Mouse (Mus musculus): ENCODE measurements around the gene Vwa3b.

Gene Vwa3b

DNA sequence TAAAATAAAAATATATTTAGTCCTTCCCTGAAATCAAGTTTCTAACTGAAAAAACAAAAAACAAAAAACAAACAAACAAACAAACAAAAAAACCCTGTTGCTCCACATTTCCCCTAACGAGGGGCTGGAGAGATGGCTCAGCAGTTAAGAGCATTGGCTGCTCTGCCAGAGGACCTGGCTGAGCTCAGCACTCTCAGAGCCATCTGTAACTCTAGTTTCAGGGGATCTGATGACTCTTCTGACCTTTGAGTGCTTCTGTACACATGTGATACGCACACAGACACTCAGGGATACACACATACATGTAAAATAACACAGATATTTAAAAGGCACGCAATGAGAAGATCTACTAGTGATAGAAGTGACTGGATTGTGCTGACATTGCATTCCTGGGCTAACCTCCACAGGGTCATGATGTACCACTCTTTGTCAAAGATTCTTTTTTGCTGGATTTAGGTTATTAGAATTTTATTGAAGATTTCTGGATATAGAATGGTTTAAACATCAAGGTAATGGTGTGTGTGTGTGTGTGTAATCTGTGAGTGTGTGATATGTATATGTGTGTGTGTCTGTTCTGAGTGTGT lies 14.7 kb upstream of the Vwa3b start:
- no peak for DNase-seq (ENCODE audit: low read depth)

DNA sequence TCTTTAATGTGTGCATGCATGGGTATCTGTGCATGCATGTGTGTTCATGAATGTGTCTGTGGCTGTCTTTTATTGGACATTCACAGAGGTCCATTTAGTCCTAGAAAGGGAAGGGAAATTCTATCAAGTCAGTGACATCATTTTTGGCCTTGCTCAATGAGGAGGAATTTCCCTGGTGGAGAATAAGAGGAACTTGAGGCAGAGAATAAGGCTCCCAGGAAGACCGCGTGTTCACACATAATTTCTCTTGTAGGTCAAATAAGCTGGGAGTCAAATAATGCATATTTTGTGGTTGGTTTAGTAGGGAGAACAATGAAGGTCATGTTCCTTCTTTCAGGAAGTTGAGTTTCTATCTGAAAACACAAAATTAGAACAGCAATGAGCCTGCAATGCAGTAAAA lies 13.4 kb upstream of the Vwa3b start:
- DNase-seq (ENCODE audit: low read depth): no peak

DNA sequence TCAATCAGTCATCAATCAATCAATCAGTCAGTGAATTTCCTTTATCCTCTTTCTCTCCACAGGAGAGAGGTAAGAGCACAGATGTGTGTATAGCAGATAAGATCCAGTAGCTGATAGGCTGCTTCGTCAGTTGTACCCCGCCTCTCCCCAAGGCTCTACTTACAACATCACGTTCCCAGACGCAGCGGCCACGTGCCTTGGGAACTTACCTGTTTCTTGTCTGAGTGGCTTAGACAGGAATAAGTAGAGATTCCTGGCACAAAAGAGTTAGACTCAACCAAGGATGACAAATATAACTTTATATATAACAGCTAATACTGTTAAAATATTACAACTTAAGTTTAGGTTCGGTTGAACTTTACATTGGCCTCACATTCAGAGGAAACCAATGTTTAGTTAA lies 12.7 kb upstream of the Vwa3b start:
- DNase-seq (ENCODE audit: low read depth): no peak

DNA sequence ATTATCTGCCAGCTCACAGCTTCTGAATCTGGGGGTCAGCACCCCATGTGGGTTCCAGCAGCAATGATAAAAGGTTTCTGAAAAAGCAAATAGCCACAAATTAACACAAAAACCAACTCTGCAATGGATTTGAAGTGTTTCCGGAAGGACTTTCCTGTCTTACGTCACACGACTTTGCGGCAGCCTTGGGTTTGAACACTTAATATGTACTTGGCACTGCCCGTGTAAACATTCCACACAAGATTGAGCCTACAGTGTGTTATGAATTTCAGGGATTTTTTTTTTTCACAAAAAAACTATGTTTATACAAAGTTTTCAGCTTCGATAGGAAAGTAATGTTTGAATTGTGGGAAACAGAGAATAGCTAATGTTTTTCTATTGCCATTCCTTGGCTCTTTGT lies 7.4 kb upstream of the Vwa3b start:
- DNase-seq (ENCODE audit: low read depth): no peak

DNA sequence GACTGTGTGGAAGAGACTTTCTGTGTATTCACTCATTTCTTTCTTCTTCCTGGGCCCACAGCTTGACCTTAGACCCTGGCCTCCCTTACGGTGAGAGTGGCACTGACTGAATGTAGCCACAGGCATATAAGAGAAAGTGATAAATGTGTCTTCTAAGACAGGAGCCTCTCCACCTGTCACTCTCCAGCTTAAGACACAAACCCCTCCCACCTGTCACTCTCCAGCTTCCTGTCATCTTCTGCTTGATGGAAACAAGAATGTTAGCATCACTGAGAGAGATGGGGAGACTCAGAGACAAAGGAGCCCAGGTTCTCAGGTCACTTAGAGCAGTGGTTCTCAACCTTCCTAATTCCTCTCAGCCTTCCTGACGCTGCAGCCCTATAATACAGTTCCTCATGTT lies 3.7 kb upstream of the Vwa3b start:
- DNase-seq (ENCODE audit: low read depth): no peak

DNA sequence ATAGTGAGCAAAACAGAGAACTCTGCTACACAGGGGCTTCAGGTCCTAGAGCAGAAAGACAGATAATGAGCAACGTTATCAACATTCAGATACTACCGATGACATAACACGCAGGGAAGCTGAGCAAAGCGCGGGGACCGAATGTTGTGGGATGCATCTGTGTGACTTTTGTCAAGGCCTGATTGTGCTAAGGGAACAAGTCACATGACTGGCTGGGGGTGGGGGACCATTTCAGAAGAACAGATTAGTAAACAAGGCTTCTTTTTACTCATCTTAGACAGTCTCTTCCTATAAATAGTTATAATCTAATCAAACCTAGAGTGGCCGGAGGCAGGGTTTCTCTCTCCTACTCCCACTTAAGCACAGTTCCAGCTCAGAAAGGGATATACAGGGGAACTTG lies 1.7 kb upstream of the Vwa3b start:
- DNase-seq (ENCODE audit: low read depth): no peak

DNA sequence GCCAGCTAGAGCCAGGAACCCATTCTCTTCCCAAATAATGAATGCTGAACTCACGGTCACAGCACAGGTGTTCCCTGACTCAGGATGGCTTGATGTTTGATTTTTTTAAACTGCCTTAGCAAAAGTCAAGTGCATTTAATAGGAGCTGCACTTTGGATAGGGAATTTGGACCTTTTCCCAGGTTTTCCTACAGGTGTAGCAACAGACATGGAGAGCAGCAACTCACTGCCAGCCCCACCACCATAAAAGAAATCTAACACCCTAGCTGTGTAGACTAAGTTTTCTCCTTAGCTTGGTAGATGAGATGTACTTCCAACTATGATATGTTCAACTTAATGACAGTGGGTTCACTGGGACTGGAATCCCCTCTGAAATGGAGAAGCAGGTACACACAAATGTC lies 1.0 kb upstream of the Vwa3b start:
- DNase-seq (ENCODE audit: low read depth): no peak

DNA sequence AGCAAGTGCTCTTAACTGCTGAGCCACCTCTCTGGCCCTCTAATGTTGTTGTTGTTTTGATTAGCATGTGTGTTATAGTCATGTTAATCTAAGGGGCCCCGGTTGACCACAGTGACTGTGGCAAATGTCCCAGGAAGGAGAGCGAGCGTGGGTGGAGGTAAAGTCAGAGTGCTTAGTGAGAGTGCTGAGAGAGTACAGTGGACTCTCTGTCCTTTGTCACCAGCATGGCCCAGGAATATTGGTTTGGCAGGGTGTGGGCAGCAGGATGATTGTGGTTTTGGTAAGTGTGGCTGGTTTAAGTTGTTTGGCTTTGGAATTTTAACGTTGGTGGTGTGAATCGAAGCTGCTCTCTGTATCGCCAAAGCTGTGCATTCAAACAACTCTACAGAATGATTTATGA lies 470 bp downstream of the Vwa3b start:
- DNase-seq (ENCODE audit: low read depth): no peak

DNA sequence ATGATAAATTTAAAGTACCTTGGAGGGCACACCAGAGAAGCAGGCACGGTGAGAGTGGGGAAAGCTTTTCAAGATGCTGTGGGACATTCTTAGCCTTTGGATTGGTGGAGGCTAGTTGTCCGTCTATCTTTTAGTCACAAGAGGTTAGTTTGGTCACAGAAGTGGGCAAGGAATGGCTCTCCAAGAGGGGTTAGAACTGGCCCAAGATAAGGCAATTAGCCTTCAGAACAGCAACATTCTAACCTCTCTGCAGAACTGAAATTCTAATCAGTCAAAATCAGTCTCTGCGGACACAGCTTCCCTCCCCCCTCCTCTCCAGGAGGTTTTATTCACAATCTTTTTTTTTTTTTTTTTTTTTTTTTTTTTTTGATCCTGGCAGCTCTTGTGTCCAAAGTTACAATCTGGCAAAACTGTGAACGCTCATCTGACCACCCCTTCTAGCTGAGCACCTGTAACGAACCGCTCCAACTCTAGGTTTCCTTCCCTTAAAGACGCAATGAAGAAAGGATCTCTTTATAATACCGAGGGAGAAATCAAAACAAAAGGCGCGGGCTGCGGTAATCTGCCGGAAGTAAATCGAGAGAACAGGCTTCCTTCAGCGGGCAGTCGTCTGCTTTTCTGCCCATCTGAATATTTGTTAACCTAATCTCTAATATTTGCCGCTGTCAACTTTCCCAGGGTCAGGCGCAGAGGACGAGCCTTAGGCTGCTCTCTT lies 2.2 kb downstream of the Vwa3b start:
- no peak for DNase-seq (ENCODE audit: low read depth)

DNA sequence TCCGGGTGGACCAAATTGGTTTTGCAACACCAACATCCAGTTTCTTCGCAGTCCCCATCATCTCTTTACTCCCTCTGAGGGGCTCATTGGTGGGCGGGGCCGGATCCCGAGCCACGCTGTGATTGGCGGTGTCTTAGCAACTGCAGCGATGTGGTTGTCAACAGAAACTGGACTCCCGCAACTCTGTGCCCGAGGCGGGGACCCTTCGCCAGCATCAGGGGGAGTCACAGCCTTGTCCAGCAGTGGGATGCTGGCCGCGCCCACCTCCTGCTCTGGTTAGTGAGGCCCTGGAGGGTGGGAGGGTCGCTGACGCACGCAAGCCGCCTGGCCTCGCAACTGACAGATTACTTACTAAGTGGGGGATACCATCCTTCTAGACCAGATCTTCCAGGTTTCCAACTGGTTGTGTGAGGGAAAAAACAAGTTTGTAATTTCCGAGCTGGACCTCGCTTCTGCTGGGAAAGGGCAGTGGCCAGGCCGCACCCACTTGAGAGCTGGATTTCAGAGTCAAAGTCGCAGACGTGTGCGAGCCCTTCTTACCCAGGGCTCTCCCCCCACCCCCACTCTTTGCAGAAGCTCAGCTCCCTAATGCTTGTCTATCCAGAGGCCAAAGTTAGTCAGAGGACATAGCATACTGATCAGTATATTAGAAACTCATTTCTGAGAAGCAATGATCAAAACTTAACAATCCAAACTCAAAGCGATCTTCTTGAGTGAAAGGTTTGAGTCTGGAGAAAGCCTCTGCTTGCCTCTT lies 2.9 kb downstream of the Vwa3b start:
- DNase-seq (ENCODE audit: low read depth): no peak

DNA sequence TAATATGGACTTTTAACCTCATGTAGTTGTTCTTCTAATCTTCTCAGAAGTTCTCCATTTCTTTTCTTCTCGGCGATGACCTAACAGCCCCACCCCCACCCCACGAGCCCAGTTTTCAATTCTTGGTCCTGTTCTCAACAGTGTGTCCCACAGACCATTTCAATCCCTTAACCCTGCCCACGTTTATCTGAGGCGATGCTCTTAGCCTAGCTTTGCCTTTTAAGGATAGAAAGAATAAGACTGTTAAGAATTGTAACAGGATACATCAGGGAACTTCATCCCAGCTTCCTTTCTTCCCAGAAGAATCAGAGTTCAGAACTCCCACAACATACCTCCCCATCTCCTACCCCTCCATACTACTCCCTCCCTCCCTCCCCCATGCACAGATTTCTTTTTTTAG lies 3.5 kb downstream of the Vwa3b start:
- DNase-seq (ENCODE audit: low read depth): no peak

DNA sequence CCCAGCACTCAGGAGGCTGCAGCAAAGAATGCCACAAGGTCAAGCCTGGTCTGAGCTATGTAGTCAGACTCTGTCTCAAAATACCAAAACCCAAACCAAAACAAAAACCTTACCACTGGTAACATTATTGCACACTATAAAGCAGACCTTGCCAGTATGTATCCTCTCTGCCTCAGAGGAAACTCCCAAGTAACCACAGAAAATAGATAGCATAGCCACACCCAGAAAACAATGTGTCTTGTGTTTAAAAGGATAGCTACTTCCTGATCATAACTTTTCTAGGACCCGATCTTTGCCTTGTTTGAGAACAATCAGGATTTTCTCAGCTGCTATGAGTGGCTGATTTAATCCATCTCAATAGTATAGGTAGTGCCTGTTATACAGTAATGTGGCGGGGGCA lies 4.3 kb downstream of the Vwa3b start:
- DNase-seq (ENCODE audit: low read depth): no peak

DNA sequence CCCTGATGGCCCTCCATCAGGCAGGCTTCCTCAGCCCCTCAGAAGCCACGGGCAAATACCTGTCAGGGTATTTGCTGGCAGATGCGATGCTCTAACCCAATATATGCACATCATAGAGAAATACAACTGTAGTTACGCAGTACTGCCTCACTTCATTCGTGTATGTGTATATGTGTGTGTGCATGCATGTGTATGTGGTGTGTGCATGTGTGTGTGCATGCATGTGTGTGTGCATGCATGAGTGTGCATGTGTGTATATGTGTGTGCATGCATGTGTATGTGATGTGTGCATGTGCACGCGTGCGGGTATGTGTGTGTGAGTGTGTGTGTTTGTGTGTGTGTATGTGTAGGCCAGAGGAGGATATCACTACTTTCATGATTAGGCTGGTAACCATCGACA lies 9.5 kb downstream of the Vwa3b start:
- no peak for DNase-seq (ENCODE audit: low read depth)

DNA sequence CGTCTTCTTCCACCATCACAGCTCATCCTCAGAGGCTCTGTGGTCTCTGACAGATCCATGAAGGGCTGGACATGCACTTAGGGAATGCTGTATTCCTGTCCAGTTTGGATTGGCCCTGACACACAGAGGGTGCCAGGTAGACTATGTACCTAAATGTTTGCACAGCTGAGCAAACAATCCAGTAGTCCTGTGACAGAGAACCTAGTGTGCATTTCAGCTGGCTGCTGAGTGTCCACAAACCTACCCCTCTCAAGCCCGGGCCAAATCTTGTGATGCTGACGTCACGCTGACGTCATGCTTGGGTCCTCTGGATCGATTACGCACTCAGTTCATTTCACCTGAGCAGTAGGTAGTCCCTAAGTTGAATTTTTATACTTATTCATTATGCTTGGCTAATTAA lies 14.7 kb downstream of the Vwa3b start:
- no peak for DNase-seq (ENCODE audit: low read depth)

DNA sequence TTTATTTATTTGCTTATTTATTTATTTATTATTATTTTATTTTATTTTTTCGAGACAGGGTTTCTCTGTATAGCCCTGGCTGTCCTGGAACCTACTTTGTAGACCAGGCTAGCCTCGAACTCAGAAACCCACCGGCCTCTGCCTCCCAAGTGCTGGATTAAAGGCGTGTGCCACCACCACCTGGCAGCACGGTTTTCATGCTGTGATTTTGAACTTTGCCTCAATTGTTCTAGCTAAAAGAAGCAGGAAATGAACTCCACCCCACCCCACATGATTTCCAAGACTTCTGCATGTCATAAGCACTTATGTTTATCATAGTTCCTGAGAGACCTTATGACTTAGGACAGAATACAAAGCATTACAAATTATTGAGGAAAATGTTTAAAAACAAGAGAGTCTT lies 15.5 kb downstream of the Vwa3b start:
- no peak for DNase-seq (ENCODE audit: low read depth)

DNA sequence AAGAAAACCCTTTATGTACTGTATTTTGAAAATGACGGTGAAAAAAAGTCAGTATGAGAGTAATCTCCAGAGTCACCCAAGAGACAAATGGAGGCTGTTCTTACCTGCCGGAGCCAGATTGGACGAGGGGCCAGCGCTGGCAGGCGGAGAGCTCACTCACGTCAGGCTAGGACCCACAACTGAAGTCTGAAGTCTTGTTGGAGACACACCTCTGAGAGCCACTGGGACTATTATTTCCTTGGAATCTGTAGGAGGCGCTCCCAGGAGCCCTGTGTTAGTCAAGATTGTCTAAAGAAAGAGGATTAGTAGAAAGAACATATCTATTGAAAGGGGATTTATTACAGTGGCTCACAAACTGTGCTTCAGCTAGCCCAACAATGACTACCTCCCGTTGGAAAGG lies 16.4 kb downstream of the Vwa3b start:
- no peak for DNase-seq (ENCODE audit: low read depth)

DNA sequence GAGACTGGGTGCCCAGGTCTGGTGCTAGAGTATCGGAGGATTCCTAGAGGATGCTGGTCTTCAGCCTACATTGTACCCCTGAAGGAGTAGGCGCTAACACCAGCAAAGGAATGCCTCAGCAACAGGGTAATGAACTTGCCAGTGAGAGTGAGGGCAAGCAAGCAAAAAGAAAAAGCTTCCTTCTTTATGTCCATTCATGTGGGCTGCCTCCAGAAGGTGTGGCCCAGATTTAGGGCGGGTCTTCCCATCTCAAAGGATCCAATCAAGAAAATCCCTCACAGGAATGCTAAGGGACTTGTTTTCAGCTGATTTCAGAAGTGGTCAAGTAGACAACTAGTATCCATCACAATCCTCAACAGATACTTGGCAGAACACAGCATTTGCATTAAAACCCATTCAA lies 16.8 kb downstream of the Vwa3b start:
- DNase-seq (ENCODE audit: low read depth): no peak

DNA sequence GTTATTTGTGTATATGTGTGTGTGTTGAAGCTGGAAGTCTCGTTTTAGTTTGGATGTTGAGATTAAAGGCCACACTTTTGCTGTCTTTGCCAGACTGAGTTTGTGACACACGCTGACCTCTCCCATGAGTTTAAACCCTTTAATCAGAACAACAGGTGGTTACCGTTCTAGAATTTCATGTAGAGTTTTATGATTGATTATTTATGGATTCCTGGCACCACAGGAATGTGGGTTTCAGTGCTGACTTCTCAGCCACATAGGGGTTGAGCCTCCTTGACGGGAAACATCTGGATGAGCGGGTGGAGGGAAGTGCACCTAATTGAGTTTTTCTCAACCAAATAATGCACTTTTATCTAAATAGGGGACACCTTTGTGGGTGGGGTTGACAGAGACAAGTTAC lies 19.1 kb downstream of the Vwa3b start:
- DNase-seq (ENCODE audit: low read depth): no peak

DNA sequence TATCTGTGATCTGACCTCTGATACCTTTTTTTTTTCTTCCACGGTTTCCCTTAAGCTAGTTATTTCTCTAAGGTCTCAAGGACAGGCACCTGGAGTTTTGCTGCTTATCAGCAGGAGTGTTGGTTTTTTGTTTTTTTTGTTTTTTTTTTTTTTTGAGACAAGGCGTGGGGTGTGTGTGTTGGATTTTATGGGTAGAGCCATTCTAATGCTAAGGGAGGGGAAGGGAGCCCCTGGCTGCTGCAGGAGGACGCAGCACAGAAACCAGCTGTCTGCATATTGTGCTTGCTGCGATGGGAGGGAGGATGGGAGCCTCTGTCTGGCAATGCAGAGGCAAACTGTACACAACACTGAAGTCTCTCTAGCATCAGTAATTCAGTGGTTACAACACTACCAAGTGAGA lies 22.8 kb downstream of the Vwa3b start:
- DNase-seq (ENCODE audit: low read depth): no peak

DNA sequence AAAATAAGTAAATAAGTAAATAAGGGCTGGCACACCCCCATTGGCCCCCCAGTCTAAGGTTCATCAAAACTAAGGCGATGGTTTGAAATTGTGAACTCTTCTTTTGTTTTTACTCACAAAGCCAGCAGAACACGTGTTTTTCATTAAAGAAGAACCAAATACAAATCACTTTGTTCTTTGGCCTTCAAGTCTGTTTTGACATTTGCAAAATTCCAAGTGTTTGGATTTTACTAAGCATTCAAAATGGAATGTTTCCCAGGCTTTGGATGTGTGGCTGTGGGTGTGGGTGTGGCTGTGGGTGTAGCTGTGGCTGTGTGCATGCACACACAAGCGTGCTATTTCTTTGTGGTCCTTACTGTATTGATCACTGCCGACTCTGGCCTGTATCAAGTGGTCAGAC lies 27.3 kb downstream of the Vwa3b start:
- DNase-seq (ENCODE audit: low read depth): no peak

DNA sequence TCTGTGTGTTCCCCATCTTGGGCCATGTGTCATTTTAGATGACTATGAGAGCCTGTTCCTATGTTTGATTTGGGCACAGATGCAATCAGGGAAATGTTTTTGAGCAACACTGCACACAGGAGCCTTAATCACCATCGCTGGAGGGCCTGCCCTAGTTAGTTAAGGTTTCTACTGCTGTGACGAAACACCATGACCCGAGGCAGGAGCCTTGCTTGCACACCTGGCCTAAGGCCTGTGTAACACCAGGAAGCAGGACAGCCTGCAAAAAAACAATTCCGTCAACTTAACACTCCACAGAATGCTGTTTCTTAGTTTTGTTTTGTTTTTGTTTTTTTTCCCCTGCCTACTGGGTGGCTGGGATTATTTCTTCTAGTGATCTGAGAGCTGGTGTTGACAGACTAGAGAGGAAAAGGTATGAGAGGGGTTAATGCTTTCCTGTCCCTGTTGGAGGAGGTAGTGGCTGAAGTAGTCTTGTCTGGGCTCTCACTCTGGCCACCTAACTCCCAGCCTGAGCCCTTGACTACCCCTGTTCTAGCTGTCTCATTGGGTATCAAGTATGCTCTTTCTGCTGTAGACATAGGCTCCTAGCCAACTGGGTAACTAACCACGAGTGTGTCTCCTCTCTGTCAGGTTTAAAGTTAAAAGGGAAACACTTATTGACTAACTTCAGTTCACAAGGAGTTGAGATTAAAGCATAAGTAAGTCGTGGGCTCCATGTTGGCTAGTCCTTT lies 30.6 kb downstream of the Vwa3b start:
- DNase-seq (ENCODE audit: low read depth): no peak

DNA sequence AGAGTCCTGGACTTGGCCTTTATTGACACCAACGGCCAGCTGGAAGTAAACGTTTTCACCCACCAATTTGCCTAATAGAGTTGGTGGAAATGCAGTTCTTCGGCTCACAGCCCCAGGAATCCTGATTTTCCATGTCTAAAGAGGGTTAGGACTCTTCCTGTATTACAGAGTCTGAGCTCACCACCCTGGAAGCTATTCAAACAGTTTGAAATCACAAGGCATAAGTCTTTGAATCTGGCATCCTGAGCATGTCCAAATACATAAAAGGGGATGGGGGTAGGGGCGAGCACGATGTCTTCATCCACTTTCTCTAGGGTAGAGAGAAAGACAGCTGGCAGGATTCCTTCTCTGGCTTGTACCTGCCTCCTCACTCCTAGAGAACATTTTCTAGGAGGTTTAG lies 34.5 kb downstream of the Vwa3b start:
- no peak for DNase-seq (ENCODE audit: low read depth)

DNA sequence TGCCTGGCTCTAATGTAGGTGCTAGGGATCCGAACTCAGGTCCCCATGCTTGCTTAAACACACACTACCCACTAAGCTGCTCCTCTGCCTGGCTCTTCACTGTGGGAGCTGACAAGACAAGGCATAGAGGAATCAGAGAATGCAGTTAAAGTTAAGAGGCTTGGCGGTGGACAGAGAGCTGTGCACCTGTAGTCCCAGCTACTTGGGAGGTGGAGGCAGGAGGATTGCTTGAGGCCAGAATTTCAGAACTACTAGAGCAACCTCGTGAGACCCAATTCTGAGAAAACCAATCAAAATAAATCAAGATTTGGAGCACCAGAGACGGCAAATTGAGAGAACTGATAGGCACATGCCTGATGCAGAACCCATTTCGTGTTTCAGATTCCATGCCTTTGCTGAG lies 36.7 kb downstream of the Vwa3b start:
- DNase-seq (ENCODE audit: low read depth): no peak
